Mouse (Mus musculus) hindbrain, postnatal 0 days (tissue): ENCODE data around the gene Capn13. TPM values are rescaled to one million over a fixed set of nuclear protein-coding genes. Genes with fewer than 3 reads are reported as not detected.
"Not testable (repeated sequence)": the region's sequence is repeated elsewhere in the genome, so short reads cannot be mapped to it uniquely, and the experiment has no call there.

Experiments used
- ATAC-seq: fragments of 200-750 bp; cut with Nextera tagmentation; 2 replicates; pipeline ENCODE4 v1.8.0; 2017; ENCODE audit warnings: mild to moderate bottlenecking, moderate TSS enrichment, moderate library complexity
- DNase-seq: peaks from one replicate; pipeline ENCODE4 v3.0.0-alpha.2; 2015; ENCODE audit warnings: low spot score
- H3K27ac ChIP-seq: fragments of 300-500 bp; sonication (generic); 2 replicates; pipeline ENCODE4 v1.5.1; 2014; ENCODE audit warnings: mild to moderate bottlenecking
- H3K27me3 ChIP-seq: fragments of 300-500 bp; sonication (generic); 2 replicates; pipeline ENCODE4 v1.6.1; 2014; ENCODE audit warnings: low read length, mixed read lengths; ENCODE audit not compliant: insufficient read depth
- H3K36me3 ChIP-seq: fragments of 300-500 bp; sonication (generic); 2 replicates; pipeline ENCODE4 v1.6.1; 2014; ENCODE audit warnings: low read length, mixed read lengths; ENCODE audit not compliant: insufficient read depth
- H3K4me1 ChIP-seq: fragments of 300-500 bp; sonication (generic); 2 replicates; pipeline ENCODE4 v1.6.1; 2014; ENCODE audit warnings: antibody characterized with exemption, low read length, mixed read lengths; ENCODE audit not compliant: insufficient read depth
- H3K4me2 ChIP-seq: fragments of 300-500 bp; sonication (generic); 2 replicates; pipeline ENCODE4 v1.6.1; 2014; ENCODE audit warnings: low read depth, mild to moderate bottlenecking, low read length, moderate library complexity, mixed read lengths
- H3K4me3 ChIP-seq: fragments of 300-500 bp; sonication (generic); 2 replicates; pipeline ENCODE4 v1.5.1; 2014; ENCODE audit warnings: low read length
- H3K9ac ChIP-seq: fragments of 300-500 bp; sonication (generic); replicated peaks from 2 replicates; pipeline ENCODE4 v1.6.1; 2014; ENCODE audit warnings: mild to moderate bottlenecking, low read length, moderate library complexity, mixed read lengths
- H3K9me3 ChIP-seq: fragments of 300-500 bp; sonication (generic); 2 replicates; pipeline ENCODE4 v1.6.1; 2016; ENCODE audit warnings: low read length, mixed read lengths
- CTCF ChIP-seq: IDR thresholded peaks from 2 replicates; pipeline ENCODE4 v1.5.1; 2016; ENCODE audit warnings: antibody characterized with exemption, control low read depth, low read depth
- WGBS: fragments of 180-500 bp; shearing (Covaris S2); extraction: QIAGEN DNeasy Blood & Tissue Kit; methylation state at CpG from one replicate; pipeline ENCODE4 v1.1.7; 2014; 5-methylcytosine and 5-hydroxymethylcytosine counted together
- polyA plus RNA-seq: library from polyadenylated mRNA; unstranded; fragments of >200 nt; fragmentation: Nextera tagmentation; extraction: Ambion mirVana; gene quantifications from 2 replicates; pipeline ENCODE4 v1.2.1, GENCODE M21; 2015
- total RNA-seq: library from RNA; depleted of rRNA; stranded (reverse); fragments of >200 nt; gene quantifications from 2 replicates; pipeline ENCODE4 v1.2.3, GENCODE M21; 2014

Gene Capn13
- total and polyA plus RNA-seq, 2 experiments from 2014 or later = 0.10 to 0.23 TPM

GRCm38 (mm10) chr17:73262558-73262957 lies 138.1 kb downstream of the Capn13 start:
- no peak overlapping the region for H3K27ac ChIP-seq
- DNase-seq (no peak), ATAC-seq (no peak)
- H3K4me1 ChIP-seq = 0 out of 2 replicates have a peak, but pooled peaks cover 3% of the 10 kb centered on the region
- H3K36me3 ChIP-seq = no peaks in the 10 kb centered on the region
- 90% methylated on average over 2 of the region's 2 CpGs for WGBS
- H3K27me3 ChIP-seq = no peaks in the 10 kb centered on the region
- no peaks in the 10 kb centered on the region for H3K9me3 ChIP-seq
- H3K4me3 ChIP-seq = no peak overlapping the region
- H3K9ac ChIP-seq = no peak overlapping the region
- no peak overlapping the region for H3K4me2 ChIP-seq
- no peak for TF ChIP-seq CTCF

- H3K27me3 ChIP-seq, H3K27ac ChIP-seq, H3K4me1 ChIP-seq, H3K4me2 ChIP-seq, H3K4me3 ChIP-seq, H3K36me3 ChIP-seq, H3K9me3 ChIP-seq, ATAC-seq, H3K9ac ChIP-seq, DNase-seq: not testable (repeated sequence)
- WGBS = 93% methylated on average over 5 of the region's 5 CpGs
Measured at GRCm38 (mm10) chr17:73259258-73259657, 141.4 kb downstream of the Capn13 start.

GRCm38 (mm10) chr17:73258620-73259019 lies 142.0 kb downstream of the Capn13 start:
- no peak overlapping the region for H3K4me2 ChIP-seq
- 44% methylated on average over 12 of the region's 12 CpGs for WGBS

More at GRCm38 (mm10) chr17:73258620-73259019, 142.0 kb downstream of the Capn13 start:
- no peak for DNase-seq
- Histone ChIP-seq H3K4me3 (no peak overlapping the region), H3K9me3 (no peaks in the 10 kb centered on the region), H3K27me3 (no peaks in the 10 kb centered on the region), H3K4me1 (0 out of 2 replicates have a peak, but pooled peaks cover 3% of the 10 kb centered on the region), H3K36me3 (no peaks in the 10 kb centered on the region), H3K27ac (peak overlapping the region; percentile 58; the same call in 1 of the 2 replicates), H3K9ac (no peak overlapping the region)
- no peak for TF ChIP-seq CTCF
- no peak for ATAC-seq
